10 mouse cellular contexts compared by ENCODE assay signal in genomic region chr2:162661733-162662132, GRCm38 (mm10). TPM values are rescaled to one million over a fixed set of nuclear protein-coding genes. Genes with fewer than 3 reads are reported as not detected.
DNase-seq lines count a peak whose midpoint lies in the region; ATAC-seq and TF ChIP-seq lines count a peak whose summit lies in the region.
"Had no signal": no experiment of that assay in that cellular context is flagged by ENCODE, and none has a peak within 500 bp of the region (broad histone marks: within the 10 kb centered on the region; RNA-seq: fewer than 3 reads in every experiment).

No protein-coding gene starts in this region.

- H3K9ac ChIP-seq in kidney, embryonic 15.5 days = no peak overlapping the region
- peak overlapping the region; percentile 64 for H3K9ac ChIP-seq in forebrain, postnatal 0 days
- H3K9ac ChIP-seq in midbrain, embryonic 15.5 days = peak overlapping the region; percentile 73; the same call in 1 of the 2 replicates

- H3K27me3 ChIP-seq in kidney, embryonic 15.5 days = peaks cover 73% of the 10 kb centered on the region
- 0 out of 2 replicates have a peak, but pooled peaks cover 9% of the 10 kb centered on the region for H3K27me3 ChIP-seq in forebrain, postnatal 0 days (ENCODE audit: insufficient read depth, low read length)
- H3K27me3 ChIP-seq in midbrain, embryonic 15.5 days (replicated peaks) = peaks cover 14% of the 10 kb centered on the region; the same call in 1 of the 2 replicates

- 0 out of 2 replicates have a peak overlapping the region, but pooled peaks have one; percentile 41 for H3K27ac ChIP-seq in kidney, embryonic 15.5 days
- H3K27ac ChIP-seq in forebrain, postnatal 0 days (ENCODE audit: low read depth, low read length) = 0 out of 2 replicates have a peak overlapping the region, but pooled peaks have one; percentile 10
- peak overlapping the region; percentile 78; the same call in 1 of the 2 replicates for H3K27ac ChIP-seq in midbrain, embryonic 15.5 days

- no peaks in the 10 kb centered on the region for H3K36me3 ChIP-seq in kidney, embryonic 15.5 days
- H3K36me3 ChIP-seq in forebrain, postnatal 0 days (ENCODE audit: insufficient read depth) = no peaks in the 10 kb centered on the region
- no peaks in the 10 kb centered on the region for H3K36me3 ChIP-seq in midbrain, embryonic 15.5 days (replicated peaks)

- no peak for DNase-seq in kidney, adult 18-20 months
- DNase-seq in embryo, embryonic 11 days = peak; percentile 32
- DNase-seq in forebrain, postnatal 0 days = no peak
- no peak for DNase-seq in frontal cortex, postnatal 25 days (ENCODE audit: low spot score in 2 of 2)
- no peak for DNase-seq in cerebellum, postnatal 36 days
- no peak for DNase-seq in lung, postnatal 4 days
- DNase-seq: liver had no signal

- TF ChIP-seq CTCF in forebrain, postnatal 0 days (IDR thresholded peaks at IDR 0.05; ENCODE audit: low read depth) = peak; percentile 41

- 8% methylated on average over 4 of the region's 4 CpGs for WGBS in kidney, embryonic 15.5 days
- WGBS in forebrain, postnatal 0 days = 10% methylated on average over 4 of the region's 4 CpGs
- WGBS in midbrain, embryonic 15.5 days = 14% methylated on average over 4 of the region's 4 CpGs

- peak overlapping the region; percentile 55 for H3K4me3 ChIP-seq in kidney, embryonic 15.5 days (replicated peaks)
- H3K4me3 ChIP-seq in forebrain, postnatal 0 days (ENCODE audit: low read depth, low read length) = peak overlapping the region; percentile 62
- peak overlapping the region; percentile 80 for H3K4me3 ChIP-seq in midbrain, embryonic 15.5 days
- H3K4me3 ChIP-seq: erythroblast, embryonic 14.5 days had no signal

- H3K4me1 ChIP-seq in kidney, embryonic 15.5 days = peaks cover 40% of the 10 kb centered on the region
- peaks cover 8% of the 10 kb centered on the region; the same call in 1 of the 2 replicates for H3K4me1 ChIP-seq in forebrain, postnatal 0 days (ENCODE audit: insufficient read depth)
- H3K4me1 ChIP-seq in midbrain, embryonic 15.5 days = peaks cover 42% of the 10 kb centered on the region

- H3K4me2 ChIP-seq in kidney, embryonic 15.5 days = peak overlapping the region; percentile 90
- peak overlapping the region; percentile 93 for H3K4me2 ChIP-seq in forebrain, postnatal 0 days (ENCODE audit: low read depth)
- H3K4me2 ChIP-seq in midbrain, embryonic 15.5 days = peak overlapping the region; percentile 99

- H3K9me3 ChIP-seq in kidney, embryonic 15.5 days (replicated peaks) = no peaks in the 10 kb centered on the region
- no peaks in the 10 kb centered on the region for H3K9me3 ChIP-seq in forebrain, postnatal 0 days (ENCODE audit: low read length)
- no peaks in the 10 kb centered on the region for H3K9me3 ChIP-seq in midbrain, embryonic 15.5 days

- no peak for ATAC-seq in kidney, embryonic 15.5 days (replicated peaks; ENCODE audit: low FRiP score)
- no peak for ATAC-seq in forebrain, postnatal 0 days
- peak; percentile 23; the same call in 1 of the 2 replicates for ATAC-seq in midbrain, embryonic 15.5 days (replicated peaks)

RNA-seq across cellular contexts. Expression of gene Ptprt, which starts 0.8 kb away (rescaled TPM):
- polyA plus RNA-seq in kidney, embryonic 15.5 days (2015; fragmentation: Nextera tagmentation; extraction: Ambion mirVana) = 2.9 and 3.2 TPM in 2 replicates
- 40.8 and 58.4 TPM in 2 replicates for total RNA-seq in forebrain, postnatal 0 days (2014; rRNA removed)
- 6.8 and 12.0 TPM in 2 replicates for polyA plus RNA-seq in forebrain, postnatal 0 days (2015; fragmentation: Nextera tagmentation; extraction: Ambion mirVana)
- polyA plus RNA-seq in midbrain, embryonic 15.5 days (2015; fragmentation: Nextera tagmentation; extraction: Ambion mirVana) = 14.8 and 15.0 TPM in 2 replicates
- polyA plus RNA-seq: erythroblast, embryonic 14.5 days had no signal

Comparison
In these comparisons a context has a peak if more than half of its experiments do, and no peak if none do; other contexts are left out.
1. H3K27ac ChIP-seq: peak in every context shown above with its lines; median percentile 78 in midbrain, embryonic 15.5 days; 41 in kidney, embryonic 15.5 days; 10 in forebrain, postnatal 0 days.